Mouse (Mus musculus): Measurements from ENCODE around the gene Epop.

DNA sequence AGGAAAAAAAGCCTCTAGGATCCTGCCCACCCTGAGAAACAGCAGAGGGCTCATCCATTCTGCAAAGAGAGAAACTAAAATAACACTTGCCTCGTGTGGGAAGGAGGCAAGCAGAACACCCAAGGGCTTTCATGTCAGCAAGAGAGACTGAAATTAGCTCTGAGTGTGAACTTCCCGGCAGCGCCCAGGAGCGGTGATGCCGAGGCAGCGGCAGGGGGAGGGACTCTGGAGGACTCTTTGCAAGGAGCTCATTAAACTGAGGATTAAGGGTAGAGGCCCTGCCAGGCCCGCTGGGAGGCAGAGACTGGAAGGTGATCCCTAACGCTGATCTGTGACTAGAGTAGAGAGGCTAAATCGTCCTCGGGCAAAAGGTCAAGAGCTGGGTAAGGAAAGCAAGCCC is 40.3 kb downstream of the Epop start:
- TF ChIP-seq POLR2A (IDR thresholded peaks at IDR 0.05; ENCODE audit: borderline replicate concordance, extremely low read depth, insufficient read depth, insufficient read length, poor library complexity, severe bottlenecking) (no peak), CTCF (IDR thresholded peaks at IDR 0.05; ENCODE audit: borderline replicate concordance, extremely low read depth, insufficient read depth, insufficient read length) (no peak)

Data from brain, embryonic 14.5 days (tissue).